Mouse (Mus musculus) midbrain, embryonic 11.5 days (tissue): ENCODE results near the gene Cnih2. TPM values are rescaled to one million over a fixed set of nuclear protein-coding genes. Genes with fewer than 3 reads are reported as not detected.
A peak's percentile ranks its signal among the peaks of the same experiment; 100 is the strongest.

Source experiments
- ATAC-seq: fragments of 200-750 bp; cut with Nextera tagmentation; 2 replicates; pipeline ENCODE4 v1.8.0; 2017; ENCODE audit warnings: moderate TSS enrichment, moderate library complexity; ENCODE audit not compliant: low FRiP score
- DNase-seq: peaks from one replicate; pipeline ENCODE4 v3.0.0; 2015; ENCODE audit warnings: low spot score; ENCODE audit errors: missing footprints
- H3K27ac ChIP-seq: fragments of 300-500 bp; sonication (generic); 2 replicates; pipeline ENCODE4 v1.5.1; 2014; ENCODE audit warnings: low read depth, low read length
- H3K27me3 ChIP-seq: fragments of 300-500 bp; sonication (generic); 2 replicates; pipeline ENCODE4 v1.6.1; 2014; ENCODE audit warnings: mild to moderate bottlenecking, low read length, moderate library complexity, mixed read lengths; ENCODE audit not compliant: control insufficient read depth, insufficient read depth
- H3K36me3 ChIP-seq: fragments of 300-500 bp; sonication (generic); 2 replicates; pipeline ENCODE4 v1.6.1; 2014; ENCODE audit warnings: mild to moderate bottlenecking, low read length, moderate library complexity, mixed read lengths; ENCODE audit not compliant: control insufficient read depth, insufficient read depth
- H3K4me1 ChIP-seq: fragments of 300-500 bp; sonication (generic); 2 replicates; pipeline ENCODE4 v1.6.1; 2014; ENCODE audit warnings: low read length; ENCODE audit not compliant: control insufficient read depth, insufficient read depth
- H3K4me2 ChIP-seq: fragments of 300-500 bp; sonication (generic); 2 replicates; pipeline ENCODE4 v1.6.1; 2014; ENCODE audit warnings: mild to moderate bottlenecking, moderate library complexity
- H3K4me3 ChIP-seq: fragments of 300-500 bp; sonication (generic); 2 replicates; pipeline ENCODE4 v1.5.1; 2014; ENCODE audit warnings: low read depth, low read length
- H3K9ac ChIP-seq: fragments of 300-500 bp; sonication (generic); 2 replicates; pipeline ENCODE4 v1.6.1; 2014; ENCODE audit warnings: low read length
- H3K9me3 ChIP-seq: fragments of 300-500 bp; sonication (generic); 2 replicates; pipeline ENCODE4 v1.6.1; 2016; ENCODE audit warnings: low read length; ENCODE audit not compliant: control insufficient read depth
- WGBS: fragments of 180-500 bp; shearing (Covaris S2); extraction: QIAGEN DNeasy Blood & Tissue Kit; methylation state at CpG from one replicate; pipeline ENCODE4 v1.1.7; 2014; 5-methylcytosine and 5-hydroxymethylcytosine counted together
- polyA plus RNA-seq: library from polyadenylated mRNA; unstranded; fragments of >200 nt; fragmentation: Nextera tagmentation; extraction: Ambion mirVana; gene quantifications from 2 replicates; pipeline ENCODE4 v1.2.1, GENCODE M21; 2014

Gene Cnih2
- polyA plus RNA-seq, 1 experiment from 2014 or later = 115 TPM

GRCm38 (mm10) chr19:5117494-5118383 lies 19.4 kb upstream of the Cnih2 start:
- Histone ChIP-seq H3K4me1 (peaks cover 10% of the 10 kb centered on the region), H3K4me3 (peak overlapping the region; percentile 87), H3K27ac (peak overlapping the region; percentile 66), H3K36me3 (peaks cover 4% of the 10 kb centered on the region; the same call in 1 of the 2 replicates), H3K4me2 (peak overlapping the region; percentile 85), H3K9me3 (no peaks in the 10 kb centered on the region), H3K27me3 (peaks cover 2% of the 10 kb centered on the region; the same call in 1 of the 2 replicates), H3K9ac (peak overlapping the region; percentile 82)
- DNase-seq = peak; percentile 100
- ATAC-seq = peak; percentile 86
- WGBS = under 1% methylated on average over 77 of the region's 83 CpGs

GRCm38 (mm10) chr19:5113783-5114182 lies 15.5 kb upstream of the Cnih2 start:
- H3K9me3 ChIP-seq = no peaks in the 10 kb centered on the region
- no peak overlapping the region for H3K27ac ChIP-seq
- WGBS = 96% methylated on average over 7 of the region's 7 CpGs
- H3K36me3 ChIP-seq = peaks cover 18% of the 10 kb centered on the region
- no peak overlapping the region for H3K9ac ChIP-seq
- no peaks in the 10 kb centered on the region for H3K27me3 ChIP-seq
- DNase-seq (peak; percentile 66), ATAC-seq (no peak)
- no peak overlapping the region for H3K4me3 ChIP-seq
- H3K4me2 ChIP-seq = no peak overlapping the region
- H3K4me1 ChIP-seq = peaks cover 9% of the 10 kb centered on the region

GRCm38 (mm10) chr19:5109659-5110453 lies 11.5 kb upstream of the Cnih2 start:
- no peaks in the 10 kb centered on the region for H3K9me3 ChIP-seq
- H3K4me1 ChIP-seq = peaks cover 7% of the 10 kb centered on the region
- peaks cover 20% of the 10 kb centered on the region for H3K36me3 ChIP-seq
- H3K27ac ChIP-seq = no peak overlapping the region
- H3K4me3 ChIP-seq = no peak overlapping the region
- ATAC-seq (no peak), DNase-seq (peak; percentile 78)
- H3K27me3 ChIP-seq = no peaks in the 10 kb centered on the region
- WGBS = 75% methylated on average over 19 of the region's 19 CpGs
- no peak overlapping the region for H3K4me2 ChIP-seq
- no peak overlapping the region for H3K9ac ChIP-seq

GRCm38 (mm10) chr19:5108702-5109101 lies 10.4 kb upstream of the Cnih2 start:
- Histone ChIP-seq H3K4me2 (no peak overlapping the region), H3K27me3 (no peaks in the 10 kb centered on the region), H3K9me3 (no peaks in the 10 kb centered on the region), H3K4me1 (peaks cover 7% of the 10 kb centered on the region), H3K27ac (no peak overlapping the region), H3K4me3 (no peak overlapping the region), H3K36me3 (peaks cover 24% of the 10 kb centered on the region), H3K9ac (no peak overlapping the region; the same call in 1 of the 2 replicates)
- no peak for ATAC-seq
- no peak for DNase-seq
- 71% methylated on average over 4 of the region's 4 CpGs for WGBS

- H3K27ac ChIP-seq = no peak overlapping the region
- H3K36me3 ChIP-seq = peaks cover 23% of the 10 kb centered on the region
- peaks cover 7% of the 10 kb centered on the region for H3K4me1 ChIP-seq
- no peaks in the 10 kb centered on the region for H3K9me3 ChIP-seq
- no peak overlapping the region for H3K4me2 ChIP-seq
- DNase-seq (peak; percentile 84), ATAC-seq (no peak)
- H3K27me3 ChIP-seq = no peaks in the 10 kb centered on the region
- H3K9ac ChIP-seq = no peak overlapping the region; the same call in 1 of the 2 replicates
- H3K4me3 ChIP-seq = no peak overlapping the region
- 23% methylated on average over 5 of the region's 5 CpGs for WGBS
Measured at GRCm38 (mm10) chr19:5108271-5108575, 9.9 kb upstream of the Cnih2 start.

GRCm38 (mm10) chr19:5107556-5108270 lies 9.4 kb upstream of the Cnih2 start:
- Histone ChIP-seq H3K9me3 (no peaks in the 10 kb centered on the region), H3K9ac (no peak overlapping the region), H3K27me3 (no peaks in the 10 kb centered on the region), H3K36me3 (peaks cover 26% of the 10 kb centered on the region), H3K27ac (no peak overlapping the region), H3K4me2 (no peak overlapping the region), H3K4me1 (peaks cover 7% of the 10 kb centered on the region), H3K4me3 (no peak overlapping the region)
- ATAC-seq (peak; percentile 10; the same call in 1 of the 2 replicates), DNase-seq (no peak)
- WGBS = 76% methylated on average over 17 of the region's 18 CpGs

GRCm38 (mm10) chr19:5106731-5107191 lies 8.4 kb upstream of the Cnih2 start, which contains the start of gene Rab1b:
Gene Rab1b, minus strand, starts transcription at chr19:5107072.
- Histone ChIP-seq H3K9me3 (no peaks in the 10 kb centered on the region), H3K27me3 (no peaks in the 10 kb centered on the region), H3K4me2 (peak within 1 kb of the TSS; percentile 95), H3K4me3 (peak within 1 kb of the TSS; percentile 79), H3K36me3 (peaks cover 27% of the 10 kb centered on the region), H3K9ac (peak within 1 kb of the TSS; percentile 91), H3K4me1 (peaks cover 7% of the 10 kb centered on the region), H3K27ac (peak within 1 kb of the TSS; percentile 85)
- DNase-seq (peak; percentile 100), ATAC-seq (peak; percentile 95)
- WGBS = under 1% methylated on average over 46 of the region's 46 CpGs

- peak overlapping the region; percentile 85; the same call in 1 of the 2 replicates for H3K27ac ChIP-seq
- no peak for DNase-seq
- peak overlapping the region; percentile 91 for H3K9ac ChIP-seq
- ATAC-seq = no peak
- peak overlapping the region; percentile 95 for H3K4me2 ChIP-seq
- peak overlapping the region; percentile 79 for H3K4me3 ChIP-seq
- H3K27me3 ChIP-seq = no peaks in the 10 kb centered on the region
- H3K4me1 ChIP-seq = peaks cover 7% of the 10 kb centered on the region
- WGBS = 26% methylated on average over 9 of the region's 9 CpGs
- H3K9me3 ChIP-seq = no peaks in the 10 kb centered on the region
- peaks cover 21% of the 10 kb centered on the region for H3K36me3 ChIP-seq
Measured at GRCm38 (mm10) chr19:5106074-5106473, 7.8 kb upstream of the Cnih2 start.
